Mouse (Mus musculus): ENCODE data around the gene Fndc9.

The Fndc9 gene

DNA sequence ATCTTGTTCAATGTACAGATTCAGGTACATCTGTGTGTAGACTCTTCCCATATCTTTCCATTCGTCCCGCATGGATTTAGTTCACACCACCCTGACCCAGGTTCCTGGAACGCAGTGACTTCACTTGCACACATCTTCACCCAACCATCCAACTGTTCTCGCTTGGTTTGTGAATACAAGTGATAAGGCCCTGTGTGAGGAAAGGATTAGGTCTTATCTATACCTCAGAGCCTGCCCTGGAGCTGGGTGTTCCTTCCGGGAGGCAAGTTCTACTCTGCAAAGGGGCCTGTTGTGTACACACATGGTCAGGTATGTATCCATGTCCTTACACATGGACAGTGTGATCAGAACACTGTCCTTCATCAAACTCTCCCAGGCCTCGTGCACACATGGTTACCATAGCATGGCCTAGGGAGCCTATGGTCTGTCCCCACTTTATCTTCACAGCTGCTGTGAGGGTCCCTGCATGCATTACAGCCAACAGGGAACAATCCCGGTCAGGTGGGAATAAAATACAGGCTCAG lies 5.9 kb downstream of the Fndc9 start:
- no peak for DNase-seq

DNA sequence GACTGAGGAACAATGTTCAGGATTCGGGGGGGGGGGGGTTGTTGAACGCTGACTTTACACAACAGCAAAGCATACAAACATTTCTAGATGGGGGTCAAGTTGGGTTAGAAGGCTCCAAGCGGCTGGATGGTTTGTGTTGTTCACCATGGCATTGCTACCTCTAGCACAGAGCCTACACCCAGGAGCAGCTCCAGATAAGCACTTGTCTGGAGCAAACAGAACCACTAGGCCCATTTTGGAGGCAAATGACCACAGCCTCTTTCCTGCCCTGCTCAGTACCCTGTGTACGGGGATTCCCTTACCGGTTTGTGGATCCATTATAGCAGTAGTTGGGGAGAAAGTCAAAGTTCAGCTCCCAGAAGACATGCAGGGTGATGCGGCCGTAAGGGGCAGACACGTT lies 6.7 kb downstream of the Fndc9 start:
- no peak for DNase-seq

DNA sequence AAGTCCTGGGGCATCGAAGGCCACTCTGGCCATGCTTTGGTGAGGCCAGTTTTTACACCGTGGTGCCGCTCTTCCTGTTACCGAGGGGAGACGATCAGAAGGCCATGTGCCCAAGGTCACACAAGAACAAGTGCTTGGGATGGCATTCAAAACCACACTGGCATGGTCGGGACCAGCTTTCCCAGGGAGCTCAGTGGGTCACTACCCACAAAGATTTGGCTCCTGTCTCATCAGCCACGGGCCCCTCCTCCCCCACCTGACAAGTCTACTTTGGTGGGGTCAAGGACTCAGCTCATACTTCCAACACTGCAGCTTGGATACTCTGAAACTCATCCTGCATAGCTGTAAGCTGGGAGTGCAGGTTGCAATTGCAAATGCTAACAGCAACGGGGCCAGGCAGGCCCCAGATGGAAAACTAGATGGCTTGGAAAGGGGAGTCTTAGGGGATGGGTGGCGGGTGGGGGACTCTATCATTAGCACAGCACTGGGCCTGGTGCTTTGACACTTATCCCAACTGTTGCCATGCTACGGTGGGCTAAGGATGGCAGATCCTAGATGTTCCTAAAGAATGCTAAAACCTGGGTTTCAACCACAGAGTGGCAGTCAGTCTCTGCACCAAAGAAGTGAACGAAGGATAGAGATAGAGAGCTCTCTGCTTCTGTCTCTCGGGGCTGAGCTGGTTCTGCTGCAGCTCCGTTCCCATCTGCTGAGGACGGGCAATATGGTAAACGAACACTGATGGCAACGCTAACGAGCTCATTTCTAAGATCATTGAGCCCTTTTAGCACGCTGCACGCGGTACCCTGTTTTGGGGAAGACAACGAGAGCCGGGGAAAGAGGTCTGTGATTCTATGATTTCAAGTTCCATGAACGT lies 9.6 kb downstream of the Fndc9 start:
- no peak for DNase-seq

DNA sequence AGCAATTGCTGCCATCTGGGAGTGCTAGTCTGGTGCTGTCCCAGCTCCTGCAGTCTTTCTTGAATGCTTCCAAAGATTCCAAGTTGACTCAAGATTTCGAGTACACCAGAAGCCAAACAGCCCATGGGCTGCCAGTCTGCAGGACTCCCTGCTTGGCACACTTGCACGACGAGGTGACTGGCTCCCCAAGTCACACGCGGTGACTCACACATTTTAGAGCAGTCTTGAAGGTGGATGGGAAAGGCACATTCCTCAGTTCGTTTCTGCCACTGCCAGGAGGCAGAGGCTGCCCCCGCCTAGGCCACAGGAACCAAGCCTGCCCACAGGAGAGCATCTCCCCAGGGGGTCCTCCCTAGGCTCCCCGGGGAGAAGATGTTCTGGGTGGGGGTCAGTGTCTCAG lies 10.6 kb downstream of the Fndc9 start:
- DNase-seq, result no peak

DNA sequence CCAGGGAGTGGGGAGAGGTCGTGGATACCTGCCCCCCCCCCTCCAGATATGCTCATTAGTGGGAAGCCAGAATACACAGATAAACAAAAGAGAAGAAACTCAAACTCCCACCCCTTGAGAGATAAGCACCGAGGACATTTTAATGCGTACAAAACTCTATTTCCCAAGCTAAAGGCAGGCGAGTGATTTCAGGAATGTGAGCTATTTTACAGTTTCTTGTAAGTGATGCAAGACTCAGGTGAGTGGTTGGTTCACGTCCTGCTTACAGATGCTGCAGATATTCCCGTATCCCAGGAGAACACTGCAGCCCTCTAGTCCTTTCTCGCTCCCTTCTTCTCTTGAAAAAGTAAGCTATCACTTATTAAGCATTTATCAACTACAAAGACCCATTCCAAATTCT lies 11.1 kb downstream of the Fndc9 start:
- no peak for DNase-seq

DNA sequence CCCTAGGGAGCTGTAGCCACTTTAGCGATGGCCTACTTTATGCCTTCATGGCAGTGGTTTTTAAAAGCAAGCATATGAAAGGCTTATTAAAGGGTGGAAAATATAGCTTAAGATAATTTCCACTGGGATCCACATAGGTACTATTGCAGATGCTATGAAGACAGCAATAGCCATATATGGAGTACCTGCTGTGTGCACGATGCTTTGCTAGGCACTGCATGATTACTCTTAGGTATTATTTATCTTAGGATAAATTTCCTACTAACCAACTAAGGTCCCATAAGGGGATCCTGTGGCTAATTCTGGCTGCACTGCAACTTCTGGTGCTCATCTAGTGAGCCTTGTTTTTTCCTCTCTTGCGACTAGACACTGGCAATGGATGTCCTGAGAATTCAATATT lies 13.0 kb downstream of the Fndc9 start:
- no peak for DNase-seq

DNA sequence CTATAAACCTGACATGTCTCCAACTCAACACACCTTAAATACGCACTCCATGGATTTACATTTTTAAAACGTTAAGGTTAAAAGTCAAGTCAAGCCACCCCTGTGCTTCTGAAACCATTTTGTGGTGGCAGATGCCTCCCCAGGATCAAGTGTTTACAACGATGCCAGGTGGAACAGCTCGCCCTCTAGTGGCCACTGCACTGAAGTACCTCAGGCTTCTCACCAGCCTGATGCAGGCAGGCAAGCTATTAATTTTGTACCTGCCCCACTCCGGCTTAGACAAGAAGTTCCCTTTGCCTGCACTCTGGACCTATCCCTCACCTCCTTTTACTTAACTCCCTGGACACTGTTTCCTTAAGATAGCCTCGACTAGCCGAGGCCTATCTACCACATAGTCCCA lies 16.7 kb downstream of the Fndc9 start:
- DNase-seq, result peak; percentile 70

DNA sequence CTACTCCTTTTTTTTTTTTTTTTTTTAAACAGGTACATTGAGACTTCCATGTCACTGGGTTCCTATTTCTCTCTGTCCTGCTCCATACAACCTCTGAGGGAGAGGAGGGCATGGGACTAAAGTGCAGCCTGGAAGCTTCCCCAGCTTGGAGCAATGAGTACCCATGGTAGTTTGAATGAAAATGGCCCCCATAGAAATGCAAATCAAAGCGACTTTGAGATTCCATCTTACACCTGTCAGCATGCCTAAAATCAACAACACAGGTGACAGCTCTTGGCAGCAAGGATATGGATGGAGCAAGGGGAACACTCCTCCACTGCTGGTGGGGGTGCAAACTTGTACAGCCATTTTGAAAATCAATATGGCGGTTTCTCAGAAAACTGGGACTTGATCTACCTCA lies 20.0 kb downstream of the Fndc9 start:
- DNase-seq, result no peak

DNA sequence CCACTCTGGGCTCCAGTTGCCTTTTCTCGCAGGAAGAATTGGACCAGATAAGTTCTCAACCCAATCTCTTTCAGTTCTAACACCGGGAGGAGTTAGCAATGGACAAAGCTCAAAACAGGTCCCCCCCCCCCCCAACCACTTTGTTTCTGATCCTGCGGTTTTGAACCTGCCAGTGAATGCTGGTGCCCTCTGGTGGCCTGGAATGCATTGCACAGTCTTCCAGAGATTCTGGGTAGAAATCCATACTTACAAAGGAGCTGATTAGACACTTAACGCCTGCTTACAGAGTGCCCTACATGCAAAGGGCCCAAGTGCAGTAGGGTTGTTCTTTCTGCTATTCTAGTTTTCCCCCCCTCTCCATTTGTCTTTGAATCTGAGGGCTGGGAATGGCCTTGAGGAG lies 22.9 kb downstream of the Fndc9 start:
- DNase-seq, result peak; percentile 26

DNA sequence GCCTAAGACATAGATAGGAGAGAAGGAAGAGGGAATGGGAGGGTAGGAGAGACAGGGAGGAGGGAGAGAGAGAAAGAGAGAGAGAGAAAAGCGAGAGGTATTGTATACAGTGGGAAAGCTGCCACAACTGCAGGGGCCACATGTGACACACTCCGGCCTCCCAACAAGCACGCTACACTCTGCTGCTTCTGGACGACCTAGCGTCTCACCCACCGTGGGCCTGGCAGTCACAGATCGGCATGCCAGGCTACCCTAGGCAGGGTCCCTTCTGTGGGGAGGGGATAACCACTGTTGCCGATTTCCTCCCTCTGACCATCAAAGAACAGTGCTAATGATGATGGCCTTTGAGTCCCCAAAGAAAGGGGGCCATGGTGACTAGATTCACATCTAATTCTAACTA lies 23.4 kb downstream of the Fndc9 start:
- no peak for DNase-seq

DNA sequence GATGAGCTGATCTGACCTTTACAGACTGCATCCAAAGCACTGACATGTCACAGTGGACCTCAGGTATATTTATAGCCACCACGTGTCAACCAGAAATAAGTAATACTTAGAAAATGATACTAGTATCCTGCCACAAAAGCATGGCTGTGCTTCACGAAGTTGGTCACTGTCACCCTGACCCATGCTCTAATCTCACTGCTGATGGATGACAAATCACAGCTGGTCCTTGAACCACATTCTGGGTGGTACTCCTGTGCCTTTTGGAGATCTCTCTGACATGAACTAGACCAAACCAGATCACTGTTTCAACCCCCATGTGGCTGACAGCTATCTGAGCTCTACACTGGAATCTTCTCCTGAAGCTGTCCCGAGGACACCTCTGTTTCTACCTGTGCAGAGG lies 27.5 kb downstream of the Fndc9 start:
- no peak for DNase-seq

DNA sequence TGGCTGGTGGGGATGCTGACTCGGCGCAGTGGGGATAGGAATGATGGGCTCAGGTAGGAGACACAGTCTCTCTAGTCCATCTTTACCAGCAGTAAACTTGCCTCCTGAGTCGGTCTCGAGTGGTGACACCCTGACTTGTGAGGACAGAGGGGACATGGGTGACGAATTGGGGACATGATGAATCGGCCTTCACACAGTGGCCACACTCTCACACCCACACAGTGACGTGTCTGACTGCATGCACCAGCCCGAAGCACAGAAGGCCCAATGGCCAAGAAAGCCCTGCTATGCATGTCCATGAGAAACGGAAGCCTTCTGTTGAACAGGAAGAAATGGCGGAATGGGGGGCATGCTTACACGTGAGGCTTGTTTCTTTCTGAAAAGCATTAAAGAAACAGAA lies 28.0 kb downstream of the Fndc9 start:
- DNase-seq, result no peak

DNA sequence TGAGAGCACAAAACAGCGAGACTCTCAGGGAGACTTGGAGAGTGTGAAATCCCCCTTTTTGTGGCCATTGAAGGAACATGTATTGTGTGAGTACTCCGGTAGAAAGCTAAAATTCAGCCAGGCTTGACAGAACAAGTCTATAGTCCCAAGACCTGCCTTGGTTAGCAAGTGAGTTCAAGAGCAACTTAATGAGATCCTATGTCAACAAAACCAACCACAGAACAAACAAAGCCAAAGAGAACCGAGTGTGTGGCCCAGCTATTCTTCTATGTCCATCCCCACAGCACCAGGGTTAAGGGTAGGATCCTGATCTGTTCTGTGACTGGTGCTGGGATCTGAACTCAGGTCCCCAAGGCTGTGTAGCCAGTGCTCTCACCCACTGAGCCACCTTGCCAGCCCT lies 29.3 kb downstream of the Fndc9 start:
- no peak for DNase-seq

DNA sequence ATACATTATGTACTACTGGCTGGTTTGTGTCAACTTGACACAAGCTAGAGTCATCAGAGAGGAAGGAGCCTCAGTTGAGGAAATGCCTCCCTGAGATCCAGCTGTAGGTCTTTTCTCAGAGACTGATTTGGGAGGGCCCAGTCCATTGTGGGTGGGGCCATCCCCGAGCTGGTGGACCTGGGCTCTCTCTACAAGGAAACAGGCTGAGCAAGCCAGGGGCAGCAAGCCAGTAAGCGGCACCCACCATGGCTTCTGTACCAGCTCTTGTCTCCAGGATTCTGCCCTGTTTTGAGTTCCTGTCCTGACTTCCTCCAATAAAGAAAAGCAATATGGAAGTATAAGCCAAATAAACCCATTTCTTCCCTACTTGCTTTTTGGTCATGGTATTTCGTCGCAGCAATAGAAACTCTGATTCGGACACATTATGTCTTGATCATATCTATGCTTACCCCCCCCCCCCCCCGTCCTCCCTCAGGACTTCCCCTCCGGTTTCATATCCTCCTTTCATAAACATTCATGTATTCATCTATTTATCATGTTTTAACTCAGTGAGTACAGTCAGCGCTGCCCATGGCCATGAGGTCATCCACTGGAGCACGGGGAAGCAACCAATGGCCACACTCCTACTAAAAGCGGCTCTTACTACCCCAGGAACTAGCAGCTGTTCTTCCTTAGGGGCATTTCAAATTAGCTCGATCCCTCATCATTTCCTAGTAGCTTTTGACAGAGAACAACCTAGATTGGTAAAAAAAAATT lies 29.9 kb downstream of the Fndc9 start:
- DNase-seq, result no peak

DNA sequence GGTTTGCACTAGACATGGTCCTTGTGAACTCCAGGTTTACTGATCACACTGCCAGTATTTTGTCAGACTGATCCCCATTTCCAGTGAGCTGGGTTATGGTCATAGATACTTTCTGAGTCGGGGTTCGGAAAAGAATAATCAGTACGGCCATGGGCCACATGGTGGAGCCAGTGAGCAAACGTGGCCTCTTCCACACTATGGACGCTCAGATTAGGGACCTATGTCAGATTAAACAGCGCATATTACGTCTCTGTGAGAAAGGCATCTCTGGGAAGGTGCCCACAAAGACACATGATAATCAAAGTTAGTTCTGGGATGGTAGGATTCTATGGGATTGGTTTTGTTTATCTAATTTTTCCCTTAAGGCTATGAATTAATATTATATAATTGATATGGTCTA lies 33.7 kb downstream of the Fndc9 start:
- peak; percentile 73 for DNase-seq

DNA sequence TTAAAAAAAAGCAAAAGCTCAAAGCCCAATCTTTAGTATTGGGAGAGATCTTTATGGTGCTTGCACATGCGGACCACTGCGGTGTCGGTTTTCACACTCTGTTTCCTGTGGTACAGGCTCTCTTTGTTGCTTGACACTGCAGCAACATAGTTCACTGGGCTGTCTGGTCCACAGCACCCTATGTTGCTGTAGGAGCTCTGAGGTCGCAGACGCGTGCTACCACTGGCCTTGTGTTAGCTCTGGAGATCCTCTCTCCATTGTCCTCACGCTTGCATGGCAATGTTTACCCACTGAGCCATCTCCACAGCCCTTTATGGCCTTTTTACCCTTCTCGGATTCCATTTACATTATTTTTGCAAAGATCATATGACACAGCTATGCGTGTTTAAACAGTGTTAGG lies 34.1 kb downstream of the Fndc9 start:
- DNase-seq, result no peak

DNA sequence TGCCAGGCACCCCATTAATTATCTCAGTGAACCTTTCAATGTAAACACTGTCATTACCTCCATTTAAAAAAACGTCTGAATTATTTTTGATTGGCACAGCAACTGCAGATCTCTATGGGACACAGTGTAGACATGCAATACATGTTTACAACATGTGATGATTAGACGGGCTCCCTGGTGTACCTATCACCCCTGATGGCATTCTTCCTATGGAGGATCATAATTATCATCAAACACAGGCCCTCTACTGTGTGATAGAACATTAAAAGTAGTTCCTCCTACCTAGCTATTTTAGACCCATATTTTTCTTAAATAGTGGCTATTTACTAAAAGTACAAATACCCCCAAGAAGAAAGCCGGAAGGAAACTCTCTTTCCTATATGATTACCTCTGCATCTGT lies 34.6 kb downstream of the Fndc9 start:
- no peak for DNase-seq

DNA sequence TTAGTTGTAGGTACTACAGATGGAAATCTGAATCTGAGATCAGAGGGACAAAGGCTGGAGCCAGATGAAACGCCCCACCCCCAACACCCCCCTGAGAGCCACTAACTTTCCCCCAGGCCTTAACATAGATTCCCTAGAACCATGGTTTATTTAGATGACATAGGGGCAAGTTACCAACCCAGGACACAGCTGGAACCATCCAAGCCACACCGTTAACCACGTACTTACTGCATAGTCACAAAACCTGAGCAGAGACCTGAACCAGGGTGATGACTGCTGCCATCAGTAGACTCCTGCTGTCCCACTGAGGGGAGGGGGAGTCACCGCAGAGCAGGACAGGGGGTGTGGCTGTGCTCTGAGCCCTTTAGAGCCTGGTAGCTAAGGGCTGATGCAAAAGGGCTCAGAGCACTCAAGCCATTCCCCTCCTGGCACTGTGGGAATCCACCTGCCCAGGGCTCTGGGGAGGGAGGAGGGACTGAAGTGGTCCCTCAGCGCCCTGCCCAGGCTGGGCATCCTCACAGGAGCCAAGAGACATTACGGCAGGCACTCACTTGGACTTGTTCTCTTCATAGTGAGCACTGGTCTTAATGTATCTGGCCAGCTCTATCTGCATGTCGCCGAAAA lies 36.8 kb downstream of the Fndc9 start:
- DNase-seq, result no peak

DNA sequence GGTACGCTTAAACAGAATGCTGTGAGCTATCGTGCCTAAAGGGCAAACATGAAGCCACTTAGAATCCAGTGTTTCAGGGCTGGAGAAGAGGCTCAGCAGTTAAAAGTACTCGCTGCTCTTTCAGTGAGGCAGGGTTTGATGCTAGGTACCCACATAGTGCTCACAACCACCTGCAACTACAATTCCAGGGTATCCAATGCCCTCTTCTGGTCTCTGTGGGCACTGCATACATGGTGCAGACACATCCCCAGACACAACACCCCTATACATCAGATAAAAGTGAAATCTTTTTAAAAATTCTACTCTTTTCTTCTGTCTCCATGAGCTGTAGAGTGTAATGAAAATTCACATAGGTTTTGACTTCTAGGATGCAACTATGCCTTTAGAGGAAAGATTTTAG lies 38.6 kb downstream of the Fndc9 start:
- DNase-seq, result no peak

DNA sequence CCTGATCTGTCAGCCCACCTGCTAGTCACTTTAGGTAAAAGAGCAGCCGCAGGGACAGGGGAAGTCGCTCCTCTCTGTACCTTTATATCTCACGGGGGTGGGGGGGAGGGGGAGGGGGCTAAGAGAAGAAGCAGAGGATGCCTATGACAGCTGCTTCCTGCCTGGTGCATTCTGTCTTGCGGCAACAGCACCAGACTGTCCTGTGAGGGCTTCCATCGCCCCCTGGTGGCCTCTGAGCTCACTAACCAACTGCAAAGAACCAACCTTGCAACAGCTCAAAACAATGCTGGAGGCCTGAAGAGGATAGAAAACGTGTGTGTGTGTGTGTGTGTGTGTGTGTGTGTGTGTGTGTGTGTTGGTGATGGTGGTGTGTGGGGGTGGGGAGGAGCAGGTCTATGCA lies 40.0 kb downstream of the Fndc9 start:
- DNase-seq, result peak; percentile 84

DNA sequence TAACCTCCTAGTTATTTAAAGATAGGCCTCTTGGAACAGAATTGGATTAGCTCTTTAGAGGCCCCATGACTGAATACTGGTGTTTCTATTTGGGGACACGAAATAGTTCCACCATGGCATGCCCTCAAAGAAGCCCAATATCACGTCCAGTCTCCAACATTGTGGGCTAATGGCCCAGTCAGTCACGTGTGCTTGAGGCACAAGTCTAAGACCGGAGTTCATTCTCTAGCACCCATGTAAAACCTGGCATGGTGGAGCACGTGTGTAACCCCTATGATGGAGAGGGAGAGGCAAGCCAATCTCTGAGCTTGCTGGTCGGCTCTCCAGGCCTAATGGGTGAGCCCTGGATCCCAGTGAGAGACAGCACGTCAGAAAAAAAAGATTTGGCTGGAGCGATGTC lies 40.8 kb downstream of the Fndc9 start:
- DNase-seq, result no peak

DNA sequence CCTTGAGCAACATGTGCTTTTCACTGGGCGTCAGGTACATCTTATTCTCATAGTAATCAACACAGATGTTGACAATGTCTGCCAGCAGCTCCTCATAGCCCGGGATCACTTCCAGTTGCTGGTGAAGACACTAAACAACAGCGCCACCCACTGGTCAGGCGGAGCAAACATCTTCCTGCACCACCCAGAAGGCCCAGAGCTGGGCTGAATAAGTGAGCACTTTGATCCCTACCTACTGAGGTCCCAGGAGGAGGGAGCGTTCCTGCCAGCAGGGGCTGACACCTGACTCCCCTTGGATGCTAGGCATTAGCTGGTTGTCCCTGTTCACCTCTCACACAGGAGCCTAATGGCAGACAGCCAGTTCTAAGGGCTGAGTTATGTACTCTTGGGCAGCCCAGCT lies 41.4 kb downstream of the Fndc9 start:
- DNase-seq, result peak; percentile 50

DNA sequence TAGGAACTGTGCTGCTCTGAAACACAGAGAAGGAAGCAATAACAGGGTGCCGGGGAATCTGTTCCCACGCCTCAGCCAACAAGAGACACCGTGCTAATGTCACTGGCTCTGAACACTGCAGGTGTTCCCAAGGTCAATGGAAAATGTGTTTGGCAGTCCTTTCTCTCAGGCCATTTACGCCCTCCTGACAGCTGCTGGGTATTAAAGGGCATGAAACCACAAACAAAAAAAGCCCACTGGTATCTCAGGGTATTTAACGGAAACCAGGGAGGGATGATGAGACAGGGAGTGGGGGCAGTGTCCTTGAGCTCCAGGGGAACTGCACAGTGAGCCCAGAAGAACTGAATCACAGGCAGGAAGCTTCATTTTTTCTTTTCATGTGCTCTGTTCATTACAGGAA lies 42.8 kb downstream of the Fndc9 start:
- DNase-seq, result no peak

DNA sequence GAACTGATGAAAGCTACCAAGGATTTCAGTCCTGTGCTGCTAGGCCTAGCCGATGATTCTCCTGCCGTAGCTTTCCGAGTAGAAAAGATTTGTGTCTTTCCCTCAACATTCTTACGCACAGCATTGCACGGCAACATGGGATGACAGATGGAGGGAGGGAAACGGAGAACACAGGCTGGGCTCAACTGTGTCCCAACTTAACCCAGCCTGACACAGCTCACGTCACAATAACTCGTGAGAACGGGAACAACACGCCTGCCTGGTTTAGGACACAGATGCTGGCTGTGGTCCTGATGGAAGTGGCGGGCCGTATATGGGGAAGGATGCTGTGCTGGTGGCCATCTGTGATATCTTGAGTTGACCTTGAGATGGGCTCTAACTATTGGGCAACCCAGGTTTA lies 43.4 kb downstream of the Fndc9 start:
- DNase-seq, result no peak
